Mouse (Mus musculus): Measurements from ENCODE around the gene Smap1. TPM values are rescaled to one million over a fixed set of nuclear protein-coding genes. Genes with fewer than 3 reads are reported as not detected.

Smap1 gene
- total RNA-seq, 2 experiments from 2014 or later = 48.0 to 57.1 TPM

DNA sequence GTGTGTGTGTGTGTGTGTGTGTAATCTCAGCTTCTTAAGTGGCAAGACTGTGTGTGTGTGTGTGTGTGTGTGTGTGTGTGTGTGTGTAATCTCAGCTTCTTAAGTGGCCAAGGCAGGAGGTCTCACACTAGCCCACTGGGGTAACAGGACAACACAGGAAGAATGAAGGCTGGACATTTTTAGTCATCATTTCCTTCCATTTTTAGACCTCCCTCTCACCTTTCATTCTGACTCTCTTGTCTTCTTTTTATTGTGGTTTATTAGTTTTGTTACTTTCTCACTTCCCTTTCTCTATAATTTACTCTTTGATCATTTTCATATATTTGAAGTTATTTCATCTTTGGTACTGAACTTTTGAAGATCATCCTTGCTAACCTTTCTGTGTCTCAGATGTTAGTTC is 81.2 kb downstream of the Smap1 start:
- DNase-seq (ENCODE audit: low spot score in 2 of 2) = no peak

DNA sequence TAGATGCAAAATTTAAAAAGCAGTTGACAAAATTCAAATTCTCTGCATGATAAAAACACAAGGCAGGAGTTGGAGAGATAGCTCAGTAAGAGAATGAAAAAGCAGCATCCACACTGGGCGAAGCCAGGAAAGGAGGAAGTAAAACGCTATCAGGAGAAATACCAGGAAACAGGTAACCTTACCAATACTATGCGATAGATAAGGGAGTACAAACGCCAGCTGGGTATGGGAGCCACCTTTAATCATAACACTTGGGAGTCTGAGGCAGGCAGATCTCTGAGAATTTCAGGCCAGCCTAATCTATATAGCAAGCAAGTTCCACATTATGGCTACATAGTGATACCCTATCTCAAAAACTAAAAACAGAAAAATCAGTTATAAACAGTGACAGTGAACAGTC is 85.5 kb downstream of the Smap1 start:
- no peak for DNase-seq (ENCODE audit: low spot score in 2 of 2)

DNA sequence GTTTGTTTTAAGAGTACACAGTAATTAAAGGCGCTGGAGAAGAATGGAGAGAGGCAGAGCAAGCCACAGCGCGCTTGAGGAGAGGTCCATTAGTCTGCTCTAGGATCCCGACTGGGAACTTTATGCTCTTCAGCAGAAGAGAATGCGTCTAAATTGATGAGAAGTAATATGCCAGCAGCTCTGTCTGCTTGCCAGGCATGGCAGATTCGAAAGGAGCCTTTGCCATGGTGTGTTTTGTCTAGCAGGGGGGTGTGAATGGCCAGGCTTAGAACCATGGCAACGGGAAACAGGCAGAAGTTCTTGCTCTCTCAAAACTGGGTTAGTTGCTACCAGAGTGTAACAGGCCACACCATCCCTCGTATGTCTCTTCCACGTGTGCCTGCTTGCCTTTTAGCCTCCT is 87.3 kb downstream of the Smap1 start:
- no peak for DNase-seq (ENCODE audit: low spot score in 2 of 2)

DNA sequence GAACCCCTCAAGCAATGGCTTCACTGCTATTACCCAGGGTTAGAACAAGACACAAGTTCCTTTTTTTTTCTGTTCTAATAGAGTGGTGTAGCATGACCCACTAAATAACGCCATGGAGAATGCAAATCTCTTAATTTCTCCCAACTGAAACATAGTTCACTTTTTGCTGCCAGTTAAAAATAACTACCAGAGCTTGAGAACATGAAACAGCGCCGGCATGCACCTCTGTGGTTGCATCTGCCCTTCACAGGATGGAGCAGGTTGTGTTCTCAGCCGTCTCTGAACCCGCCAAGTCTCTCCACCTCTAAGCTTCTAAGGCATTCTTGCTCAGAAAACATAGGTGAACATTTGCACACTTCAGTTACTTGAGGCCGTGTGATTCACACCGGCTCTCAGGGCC is 87.9 kb downstream of the Smap1 start:
- DNase-seq (ENCODE audit: low spot score in 2 of 2) = no peak

DNA sequence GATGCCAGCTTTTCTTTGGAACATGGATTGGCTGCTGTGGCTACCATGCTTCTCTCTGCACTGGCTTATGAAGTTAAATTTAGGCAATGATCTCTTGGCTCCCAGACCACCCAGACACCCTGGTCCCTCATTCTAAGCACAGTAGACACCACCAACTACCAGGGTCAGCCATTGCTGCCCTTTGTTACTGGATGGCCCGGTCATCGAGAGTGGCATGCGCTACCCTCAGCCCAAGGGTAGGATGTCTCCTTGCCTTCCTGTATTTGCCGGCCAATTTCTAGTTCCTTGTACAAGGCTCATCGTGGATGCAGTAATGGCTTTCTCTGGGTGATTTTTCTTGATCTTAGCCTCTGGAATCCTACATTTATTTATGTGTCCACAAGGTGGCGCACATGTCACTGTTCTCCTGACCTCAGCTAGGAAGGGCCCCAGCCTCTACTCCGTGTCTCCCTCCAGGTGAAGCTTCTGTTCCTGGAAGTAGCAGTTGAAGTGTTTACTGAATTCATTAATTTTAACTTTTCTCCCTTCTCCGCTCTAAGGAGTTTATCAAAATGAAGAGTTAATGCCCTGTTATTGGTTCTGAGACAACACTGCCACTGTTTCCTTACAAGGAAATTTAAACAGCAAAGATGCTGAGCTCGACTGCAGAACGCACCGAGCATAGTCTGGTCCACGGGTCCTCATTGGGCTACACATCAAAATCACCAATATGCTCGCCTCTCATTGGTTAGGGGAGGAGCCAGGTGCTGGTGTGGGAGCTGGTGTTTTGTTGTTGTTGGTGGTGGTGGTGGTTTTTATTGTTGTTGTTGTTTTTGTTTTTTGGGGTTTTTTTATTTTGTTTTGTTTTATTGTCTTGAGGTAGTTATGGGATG is 95.0 kb downstream of the Smap1 start:
- DNase-seq (ENCODE audit: low spot score in 2 of 2) = peak in 1 of 2 experiments; percentile 33

DNA sequence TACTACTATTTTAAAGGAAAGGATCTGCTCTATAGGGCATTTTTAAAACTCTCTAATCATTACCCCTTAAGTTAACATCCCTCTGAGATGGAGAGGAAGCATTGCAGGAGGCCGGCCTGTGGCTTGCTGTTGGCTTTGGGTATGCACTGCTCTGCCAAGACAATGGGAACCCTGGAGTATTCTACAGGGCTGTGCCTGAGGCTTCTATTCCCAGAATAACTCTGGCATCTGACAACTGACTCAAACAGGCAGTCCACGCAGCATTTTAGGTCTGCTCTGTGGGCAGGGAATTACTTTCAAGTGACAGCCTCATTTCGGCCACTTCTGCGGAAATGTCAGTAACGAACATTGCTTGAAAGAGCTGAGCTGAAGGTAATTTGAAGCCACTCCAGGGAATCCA is 100.5 kb downstream of the Smap1 start:
- DNase-seq (ENCODE audit: low spot score in 2 of 2) = no peak

DNA sequence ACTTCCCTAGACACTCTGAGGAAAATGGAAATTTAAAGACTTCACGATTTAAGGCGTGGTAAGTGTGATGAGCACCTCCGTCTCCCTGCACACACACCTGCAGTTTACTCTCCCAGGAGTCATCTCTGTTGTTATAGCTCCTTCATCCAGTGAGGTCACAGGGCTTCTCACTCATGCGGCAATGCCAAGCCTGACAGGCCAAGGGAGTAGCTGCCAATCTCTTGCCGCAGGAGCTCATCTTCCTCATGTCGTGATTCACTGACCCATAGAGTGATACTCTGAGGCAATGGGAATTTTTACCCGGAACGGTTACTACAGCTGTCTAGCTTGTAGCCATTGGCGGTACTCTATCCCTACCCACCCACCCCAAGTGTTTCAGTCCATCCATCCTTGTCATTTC is 123.8 kb downstream of the Smap1 start:
- no peak for DNase-seq (ENCODE audit: low spot score in 2 of 2)

Other genes with a start within 250 kb of the Smap1 start
- not detected for gene B3gat2, start 160.6 kb downstream of the Smap1 start, total RNA-seq (2021)
- gene Sdhaf4, start 83.3 kb upstream of the Smap1 start, total RNA-seq (2021) = 10 to 100 TPM; 56.1 to 58.9 TPM
- gene Fam135a, start 178.0 kb upstream of the Smap1 start, total RNA-seq (2021) = 10 to 100 TPM; 30.1 to 30.4 TPM

Data from gastrocnemius, postnatal 4 days (tissue).